Mouse (Mus musculus) G1E (cell line): ENCODE results near the gene Trhr2.

Experiments
- GATA1 ChIP-seq: IDR thresholded peaks from 2 replicates; pipeline ENCODE4 v1.6.1; 2012; ENCODE audit warnings: borderline replicate concordance, low read length, inconsistent platforms, mixed read lengths
- TAL1 ChIP-seq: conservative IDR thresholded peaks from 2 replicates; pipeline ENCODE4 v1.6.1; 2012; ENCODE audit warnings: low read depth, low read length, inconsistent platforms, mixed read lengths

GRCm38 (mm10) chr8:122362967-122363366 lies 2.4 kb upstream of the Trhr2 start:
- TF ChIP-seq TAL1, result no peak
- TF ChIP-seq GATA1, result no peak
